Mouse (Mus musculus): ENCODE data around the gene Nppb. TPM values are rescaled to one million over a fixed set of nuclear protein-coding genes. Genes with fewer than 3 reads are reported as not detected.

Nppb gene
- polyA plus RNA-seq, 1 experiment from 2014 or later, result not detected

Other genes starting within 250 kb of the Nppb start
- 10.6 and 12.3 TPM in 2 replicates for gene Zfp984, start 176.0 kb upstream of the Nppb start, polyA plus RNA-seq (2014; fragmentation: Nextera tagmentation; extraction: Ambion mirVana)
- gene Zfp933, start 137.4 kb upstream of the Nppb start, polyA plus RNA-seq (2014; fragmentation: Nextera tagmentation; extraction: Ambion mirVana), result 4.9 and 7.9 TPM in 2 replicates
- 32.9 and 33.1 TPM in 2 replicates for gene Miip, start 117.0 kb upstream of the Nppb start, polyA plus RNA-seq (2014; fragmentation: Nextera tagmentation; extraction: Ambion mirVana)
- gene Fv1, start 116.8 kb upstream of the Nppb start, polyA plus RNA-seq (2014; fragmentation: Nextera tagmentation; extraction: Ambion mirVana), result 8.6 and 10.0 TPM in 2 replicates
- 26.5 and 29.8 TPM in 2 replicates for gene Mfn2, start 81.1 kb upstream of the Nppb start, polyA plus RNA-seq (2014; fragmentation: Nextera tagmentation; extraction: Ambion mirVana)
- gene Plod1, start 49.0 kb upstream of the Nppb start, polyA plus RNA-seq (2014; fragmentation: Nextera tagmentation; extraction: Ambion mirVana), result 53.0 and 56.0 TPM in 2 replicates
- gene 2510039O18Rik, start 44.9 kb upstream of the Nppb start, polyA plus RNA-seq (2014; fragmentation: Nextera tagmentation; extraction: Ambion mirVana), result 17.6 and 20.0 TPM in 2 replicates
- 1.2 and 2.3 TPM in 2 replicates for gene Nppa, start 14.9 kb downstream of the Nppb start, polyA plus RNA-seq (2014; fragmentation: Nextera tagmentation; extraction: Ambion mirVana)
- 6.2 and 6.6 TPM in 2 replicates for gene Clcn6, start 53.0 kb downstream of the Nppb start, polyA plus RNA-seq (2014; fragmentation: Nextera tagmentation; extraction: Ambion mirVana)
- 18.0 and 18.4 TPM in 2 replicates for gene Mthfr, start 53.3 kb downstream of the Nppb start, polyA plus RNA-seq (2014; fragmentation: Nextera tagmentation; extraction: Ambion mirVana)
- 12.8 and 13.3 TPM in 2 replicates for gene Agtrap, start 102.2 kb downstream of the Nppb start, polyA plus RNA-seq (2014; fragmentation: Nextera tagmentation; extraction: Ambion mirVana)
- 51.2 and 54.7 TPM in 2 replicates for gene Mad2l2, start 144.6 kb downstream of the Nppb start, polyA plus RNA-seq (2014; fragmentation: Nextera tagmentation; extraction: Ambion mirVana)
- gene Draxin, start 144.9 kb downstream of the Nppb start, polyA plus RNA-seq (2014; fragmentation: Nextera tagmentation; extraction: Ambion mirVana), result 0.07 and 0.20 TPM in 2 replicates
- 13.9 and 17.6 TPM in 2 replicates for gene Fbxo6, start 166.4 kb downstream of the Nppb start, polyA plus RNA-seq (2014; fragmentation: Nextera tagmentation; extraction: Ambion mirVana)
- 11.9 and 14.2 TPM in 2 replicates for gene Fbxo44, start 174.7 kb downstream of the Nppb start, polyA plus RNA-seq (2014; fragmentation: Nextera tagmentation; extraction: Ambion mirVana)
- 1.3 and 1.7 TPM in 2 replicates for gene Fbxo2, start 174.8 kb downstream of the Nppb start, polyA plus RNA-seq (2014; fragmentation: Nextera tagmentation; extraction: Ambion mirVana)

Data from stomach, embryonic 14.5 days (tissue).